Mouse (Mus musculus) v-Abl transformed pro-B cells (cell line): ENCODE data around the gene Mga.

Experiments
- in situ Hi-C, 2 experiments: fragments of 400-800 bp; cut with MboI; formaldehyde crosslinking; loops; one replicate each; pipeline ENCODE4 v1.15.1; 2025; ENCODE audit not compliant: unreplicated experiment in 2 of 2

Gene Mga

GRCm38 (mm10) chr2:120013831-120014486 is 116.9 kb downstream of the Mga start:
- in situ Hi-C loops: loop anchor here (5.0 to 25.0 kb wide), 3 partner anchors 42 to 477 kb away; partner anchors contain the start of genes Chp1 (in 1 of the 2), Exd1 (in 1 of the 2), Mapkbp1 (in 1 of the 2) and Tyro3 (in 1 of the 2)

- in situ Hi-C loops: loop anchor here in 1 of 2 experiments (25.0 kb wide), 1 partner anchor 479 kb away; the partner anchor contains the start of genes Chp1 and Exd1
These were observed 118.9 kb downstream of the Mga start for GRCm38 (mm10) chr2:120015882-120016281.

- in situ Hi-C loops: loop anchor here in 1 of 2 experiments (25.0 kb wide), 1 partner anchor 480 kb away; the partner anchor contains the start of genes Chp1 and Exd1
These were observed 120.6 kb downstream of the Mga start for GRCm38 (mm10) chr2:120017599-120017998.
